ENCODE assay signal across 25 mouse cellular contexts in the genomic region with DNA sequence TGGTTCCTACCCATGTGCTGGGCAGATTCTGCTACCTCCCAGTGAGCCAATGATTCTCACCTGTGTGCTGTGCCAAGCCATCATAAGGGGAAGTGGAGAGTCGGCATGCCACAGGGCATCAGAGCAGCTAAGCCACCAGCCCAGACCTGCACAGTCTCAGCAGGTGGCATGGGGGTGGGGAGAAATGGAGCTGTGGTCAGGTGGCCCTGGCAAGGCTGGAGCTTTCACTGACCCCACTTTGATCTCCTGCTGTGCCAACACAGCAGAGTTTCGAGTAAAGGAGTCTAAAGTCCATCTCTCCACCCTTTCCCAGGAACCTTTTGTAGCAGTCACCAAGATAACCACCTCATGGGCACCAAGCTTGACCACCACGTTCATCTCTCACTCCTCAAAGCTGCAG. TPM values are rescaled to one million over a fixed set of nuclear protein-coding genes. Genes with fewer than 3 reads are reported as not detected.
DNase-seq lines count a peak whose midpoint lies in the region; ATAC-seq and TF ChIP-seq lines count a peak whose summit lies in the region.
"Had no signal": no experiment of that assay in that cellular context is flagged by ENCODE, and none has a peak within 500 bp of the region (broad histone marks: within the 10 kb centered on the region; RNA-seq: fewer than 3 reads in every experiment).

No protein-coding gene starts in this region.

- no peak for TF ChIP-seq CTCF in intestine, postnatal 0 days (IDR thresholded peaks at IDR 0.05; ENCODE audit: low read depth)

- H3K36me3 ChIP-seq in liver, embryonic 13.5 days, result peaks cover 30% of the 10 kb centered on the region
- H3K36me3 ChIP-seq in intestine, postnatal 0 days (ENCODE audit: control insufficient read depth, insufficient read depth), result peaks cover 20% of the 10 kb centered on the region; the same call in 1 of the 2 replicates
- H3K36me3 ChIP-seq in stomach, embryonic 15.5 days, result peaks cover 22% of the 10 kb centered on the region

- no peak for ATAC-seq in liver, embryonic 13.5 days (ENCODE audit: low read depth)
- ATAC-seq in intestine, postnatal 0 days, result peak; percentile 85
- peak; percentile 44; the same call in 1 of the 2 replicates for ATAC-seq in stomach, embryonic 15.5 days (ENCODE audit: insufficient read depth, low FRiP score, low read depth)
- ATAC-seq in megakaryocyte-erythroid progenitor cell, adult 5-6 weeks (replicated peaks; ENCODE audit: low FRiP score, low TSS enrichment, poor library complexity, severe bottlenecking), result no peak
- ATAC-seq: forebrain, embryonic 14.5 days; hindbrain, embryonic 16.5 days had no signal

- no peaks in the 10 kb centered on the region for H3K27me3 ChIP-seq in liver, embryonic 13.5 days
- no peaks in the 10 kb centered on the region for H3K27me3 ChIP-seq in intestine, postnatal 0 days (replicated peaks; ENCODE audit: control insufficient read depth, insufficient read depth, low read length)
- H3K27me3 ChIP-seq in stomach, embryonic 15.5 days (replicated peaks), result no peaks in the 10 kb centered on the region
- H3K27me3 ChIP-seq: embryonic facial prominence, embryonic 12.5 days; heart, embryonic 15.5 days; neural tube, embryonic 12.5 days had no signal

- H3K9ac ChIP-seq in liver, embryonic 13.5 days, result no peak overlapping the region
- no peak overlapping the region for H3K9ac ChIP-seq in intestine, postnatal 0 days (ENCODE audit: low read depth, low read length)
- no peak overlapping the region for H3K9ac ChIP-seq in stomach, embryonic 15.5 days
- H3K9ac ChIP-seq: embryonic facial prominence, embryonic 12.5 days; heart, embryonic 15.5 days; lung, embryonic 14.5 days; neural tube, embryonic 12.5 days had no signal

- 0 out of 2 replicates have a peak overlapping the region, but pooled peaks have one; percentile 9 for H3K27ac ChIP-seq in liver, embryonic 13.5 days
- peak overlapping the region; percentile 37; the same call in 1 of the 2 replicates for H3K27ac ChIP-seq in intestine, postnatal 0 days (ENCODE audit: low read depth, low read length)
- H3K27ac ChIP-seq in stomach, embryonic 15.5 days, result no peak overlapping the region
- H3K27ac ChIP-seq: embryonic facial prominence, embryonic 12.5 days; heart, adult 2 months; heart, embryonic 15.5 days; midbrain, embryonic 10.5 days; neural tube, embryonic 12.5 days had no signal

- no peak overlapping the region for H3K4me3 ChIP-seq in liver, embryonic 13.5 days (replicated peaks)
- no peak overlapping the region for H3K4me3 ChIP-seq in intestine, postnatal 0 days (ENCODE audit: low read depth, low read length)
- no peak overlapping the region for H3K4me3 ChIP-seq in stomach, embryonic 15.5 days (replicated peaks)
- H3K4me3 ChIP-seq: embryonic facial prominence, embryonic 12.5 days; heart, adult 2 months; heart, embryonic 15.5 days; midbrain, embryonic 10.5 days; neural tube, embryonic 12.5 days had no signal

- H3K4me2 ChIP-seq in liver, embryonic 13.5 days, result no peak overlapping the region
- H3K4me2 ChIP-seq in intestine, postnatal 0 days (replicated peaks; ENCODE audit: low read depth), result no peak overlapping the region
- H3K4me2 ChIP-seq in stomach, embryonic 15.5 days, result no peak overlapping the region
- H3K4me2 ChIP-seq: embryonic facial prominence, embryonic 12.5 days; heart, embryonic 15.5 days; lung, embryonic 14.5 days; neural tube, embryonic 12.5 days had no signal

- H3K4me1 ChIP-seq in liver, embryonic 13.5 days (replicated peaks), result peaks cover 30% of the 10 kb centered on the region
- no peaks in the 10 kb centered on the region for H3K4me1 ChIP-seq in intestine, postnatal 0 days (replicated peaks; ENCODE audit: control insufficient read depth, insufficient read depth, low read length)
- H3K4me1 ChIP-seq in stomach, embryonic 15.5 days, result no peaks in the 10 kb centered on the region
- H3K4me1 ChIP-seq: embryonic facial prominence, embryonic 12.5 days; heart, embryonic 15.5 days; neural tube, embryonic 12.5 days had no signal

- no peaks in the 10 kb centered on the region for H3K9me3 ChIP-seq in liver, embryonic 13.5 days (replicated peaks)
- H3K9me3 ChIP-seq in intestine, postnatal 0 days (ENCODE audit: control insufficient read depth), result no peaks in the 10 kb centered on the region
- no peaks in the 10 kb centered on the region for H3K9me3 ChIP-seq in stomach, embryonic 15.5 days
- H3K9me3 ChIP-seq: embryonic facial prominence, embryonic 12.5 days; heart, embryonic 15.5 days; midbrain, embryonic 10.5 days; neural tube, embryonic 12.5 days had no signal

- DNase-seq in liver, embryonic 13.5 days, result no peak
- no peak for DNase-seq in liver
- peak; percentile 77 for DNase-seq in kidney, postnatal 14 days
- no peak for DNase-seq in frontal cortex, postnatal 36 days (ENCODE audit: low spot score in 2 of 2)
- DNase-seq in B cell, adult 2 months, result no peak
- DNase-seq: adrenal gland, adult 8-10 months; cerebellum, adult 8-10 months; gastrocnemius, postnatal 25 days; heart, postnatal 4 days; lung, postnatal 4 days; thymus, postnatal 25 days had no signal

- 71% methylated on average over 3 of the region's 3 CpGs for WGBS in liver, embryonic 13.5 days (ENCODE audit: insufficient replicate concordance)
- 57% methylated on average over 3 of the region's 3 CpGs for WGBS in intestine, postnatal 0 days
- 75% methylated on average over 3 of the region's 3 CpGs for WGBS in stomach, embryonic 15.5 days

RNA-seq across cellular contexts. Expression of gene Aqp7, which starts 20.1 kb away (rescaled TPM):
- 1.2 and 1.4 TPM in 2 replicates for polyA plus RNA-seq in liver, embryonic 13.5 days (2015; fragmentation: Nextera tagmentation; extraction: Ambion mirVana)
- 9.9 and 14.1 TPM in 2 replicates for polyA plus RNA-seq in intestine, postnatal 0 days (2015; fragmentation: Nextera tagmentation; extraction: Ambion mirVana)
- polyA plus RNA-seq in stomach, embryonic 15.5 days (2015; fragmentation: Nextera tagmentation; extraction: Ambion mirVana), result 0.35 and 0.42 TPM in 2 replicates
- total RNA-seq in megakaryocyte-erythroid progenitor cell, adult 5-6 weeks (2014; fragmentation: Nextera tagmentation), result not detected in 2 replicates
- not detected in 2 replicates for total RNA-seq in megakaryocyte-erythroid progenitor cell, adult 5-6 weeks (2017)
- total RNA-seq: layer of hippocampus, postnatal 14 days; left cerebral cortex, postnatal 25 days; monocyte, adult 5-6 weeks had no signal
- polyA plus RNA-seq: embryonic facial prominence, embryonic 12.5 days; forebrain, embryonic 14.5 days; hindbrain, embryonic 16.5 days; lung, embryonic 14.5 days; neural tube, embryonic 12.5 days had no signal

RNA-seq across cellular contexts. Expression of gene Nfx1, which starts 57.2 kb away (rescaled TPM):
- 32.8 and 40.5 TPM in 2 replicates for polyA plus RNA-seq in liver, embryonic 13.5 days (2015; fragmentation: Nextera tagmentation; extraction: Ambion mirVana)
- 25.9 and 27.9 TPM in 2 replicates for polyA plus RNA-seq in intestine, postnatal 0 days (2015; fragmentation: Nextera tagmentation; extraction: Ambion mirVana)
- 76.9 and 81.8 TPM in 2 replicates for polyA plus RNA-seq in stomach, embryonic 15.5 days (2015; fragmentation: Nextera tagmentation; extraction: Ambion mirVana)
- total RNA-seq in megakaryocyte-erythroid progenitor cell, adult 5-6 weeks (2014; fragmentation: Nextera tagmentation), result 75.8 and 103 TPM in 2 replicates
- total RNA-seq in megakaryocyte-erythroid progenitor cell, adult 5-6 weeks (2017), result 74.3 and 77.6 TPM in 2 replicates

Comparison
In these comparisons a context has a peak if more than half of its experiments do, and no peak if none do; other contexts are left out.
1. ATAC-seq: peak in intestine, postnatal 0 days (single experiment) and stomach, embryonic 15.5 days (single experiment); none in liver, embryonic 13.5 days (single experiment) and megakaryocyte-erythroid progenitor cell, adult 5-6 weeks (single experiment).